Mouse (Mus musculus): ENCODE results near the gene Utp15. TPM values are rescaled to one million over a fixed set of nuclear protein-coding genes. Genes with fewer than 3 reads are reported as not detected.
A peak's percentile ranks its signal among the peaks of the same experiment; 100 is the strongest.

Gene Utp15
- total RNA-seq, 2 experiments from 2014 or later, result 22.2 to 23.0 TPM

GRCm38 (mm10) chr13:98205111-98205510, 57.7 kb downstream of the Utp15 start:
- peak overlapping the region; percentile 83; the same call in 1 of the 2 replicates for H3K27ac ChIP-seq
- intact Hi-C loops (cut with DNase I), result loop anchor here (5.0 kb wide), 2 partner anchors 68 to 173 kb away; no protein-coding TSS in a partner anchor
- TF ChIP-seq CTCF (IDR thresholded peaks at IDR 0.05), result no peak
- no peak for DNase-seq (ENCODE audit: extremely low spot score in 1 of 2, low spot score in 2 of 2)
- peak overlapping the region; percentile 57 for H3K4me3 ChIP-seq

- intact Hi-C loops (cut with DNase I), result no loop called here
- no peak for TF ChIP-seq CTCF (IDR thresholded peaks at IDR 0.05)
- no peak for DNase-seq (ENCODE audit: extremely low spot score in 1 of 2, low spot score in 2 of 2)
These were observed 58.5 kb downstream of the Utp15 start for GRCm38 (mm10) chr13:98204371-98204770.

GRCm38 (mm10) chr13:98201436-98201835, 61.4 kb downstream of the Utp15 start:
- no peak for DNase-seq (ENCODE audit: extremely low spot score in 1 of 2, low spot score in 2 of 2)
- Histone ChIP-seq H3K27ac (no peak overlapping the region), H3K4me3 (no peak overlapping the region)
- no peak for TF ChIP-seq CTCF (IDR thresholded peaks at IDR 0.05)
- intact Hi-C loops (cut with DNase I), result no loop called here

More at GRCm38 (mm10) chr13:98204371-98204770, 58.5 kb downstream of the Utp15 start:
- no peak overlapping the region for H3K27ac ChIP-seq
- no peak overlapping the region; the same call in 1 of the 2 replicates for H3K4me3 ChIP-seq

Other genes with a start within 250 kb of the Utp15 start
- gene Arhgef28, start 56.6 kb downstream of the Utp15 start, total RNA-seq (2021), result 10 to 100 TPM; 37.4 to 40.7 TPM
- 10 to 100 TPM; 47.1 TPM for gene Ankra2, start within 50 bp of the Utp15 start, total RNA-seq (2021)
- not detected for gene Gm21976, start 16.8 kb upstream of the Utp15 start, total RNA-seq (2021)
- 100 to 1,000 TPM; 160 to 170 TPM for gene Btf3, start 54.0 kb upstream of the Utp15 start, total RNA-seq (2021)
- 1 to 10 TPM; 1.5 to 1.9 TPM for gene Foxd1, start 91.2 kb upstream of the Utp15 start, total RNA-seq (2021)
- not detected for gene Gm10320, start 229.0 kb upstream of the Utp15 start, total RNA-seq (2021)